Mouse (Mus musculus) kidney, postnatal 0 days (tissue): Measurements from ENCODE around the gene Gm20388. TPM values are rescaled to one million over a fixed set of nuclear protein-coding genes. Genes with fewer than 3 reads are reported as not detected.
"Not testable (repeated sequence)": the region's sequence is repeated elsewhere in the genome, so short reads cannot be mapped to it uniquely, and the experiment has no call there.

ENCODE experiments used
- ATAC-seq: fragments of 200-750 bp; cut with Nextera tagmentation; replicated peaks from 2 replicates; pipeline ENCODE4 v1.8.0; 2017; ENCODE audit warnings: low read depth, moderate number of reproducible peaks, moderate TSS enrichment, moderate library complexity; ENCODE audit not compliant: low FRiP score
- DNase-seq: peaks from one replicate; pipeline ENCODE4 v3.0.0-alpha.2; 2016; ENCODE audit warnings: low spot score
- H3K27ac ChIP-seq: fragments of 300-500 bp; sonication (generic); 2 replicates; pipeline ENCODE4 v1.5.1; 2014; ENCODE audit warnings: mild to moderate bottlenecking
- H3K27me3 ChIP-seq: fragments of 300-500 bp; sonication (generic); 2 replicates; pipeline ENCODE4 v1.6.1; 2014; ENCODE audit warnings: low read length, mixed read lengths; ENCODE audit not compliant: insufficient read depth
- H3K36me3 ChIP-seq: fragments of 300-500 bp; sonication (generic); 2 replicates; pipeline ENCODE4 v1.6.1; 2014; ENCODE audit warnings: low read length, mixed read lengths; ENCODE audit not compliant: insufficient read depth
- H3K4me1 ChIP-seq: fragments of 300-500 bp; sonication (generic); replicated peaks from 2 replicates; pipeline ENCODE4 v1.6.1; 2014; ENCODE audit warnings: antibody characterized with exemption, low read length, mixed read lengths; ENCODE audit not compliant: insufficient read depth
- H3K4me2 ChIP-seq: fragments of 300-500 bp; sonication (generic); 2 replicates; pipeline ENCODE4 v1.6.1; 2014; ENCODE audit warnings: mild to moderate bottlenecking, low read length, moderate library complexity, mixed read lengths
- H3K4me3 ChIP-seq: fragments of 300-500 bp; sonication (generic); replicated peaks from 2 replicates; pipeline ENCODE4 v1.5.1; 2014; ENCODE audit warnings: low read depth, low read length
- H3K9ac ChIP-seq: fragments of 300-500 bp; sonication (generic); 2 replicates; pipeline ENCODE4 v1.6.1; 2014; ENCODE audit warnings: low read depth, low read length
- H3K9me3 ChIP-seq: fragments of 300-500 bp; sonication (generic); replicated peaks from 2 replicates; pipeline ENCODE4 v1.6.1; 2016; ENCODE audit warnings: low read length, inconsistent platforms, mixed read lengths
- CTCF ChIP-seq: IDR thresholded peaks from 2 replicates; pipeline ENCODE4 v1.5.1; 2016; ENCODE audit warnings: antibody characterized with exemption, low read depth, mild to moderate bottlenecking, moderate library complexity
- WGBS: fragments of 180-500 bp; shearing (Covaris S2); extraction: QIAGEN DNeasy Blood & Tissue Kit; methylation state at CpG from one replicate; pipeline ENCODE4 v1.1.7; 2014; 5-methylcytosine and 5-hydroxymethylcytosine counted together
- polyA plus RNA-seq: library from polyadenylated mRNA; unstranded; fragments of >200 nt; fragmentation: Nextera tagmentation; extraction: Ambion mirVana; gene quantifications from 2 replicates; pipeline ENCODE4 v1.2.1, GENCODE M21; 2015

The Gm20388 gene
- polyA plus RNA-seq, 1 experiment from 2014 or later: not detected

DNA sequence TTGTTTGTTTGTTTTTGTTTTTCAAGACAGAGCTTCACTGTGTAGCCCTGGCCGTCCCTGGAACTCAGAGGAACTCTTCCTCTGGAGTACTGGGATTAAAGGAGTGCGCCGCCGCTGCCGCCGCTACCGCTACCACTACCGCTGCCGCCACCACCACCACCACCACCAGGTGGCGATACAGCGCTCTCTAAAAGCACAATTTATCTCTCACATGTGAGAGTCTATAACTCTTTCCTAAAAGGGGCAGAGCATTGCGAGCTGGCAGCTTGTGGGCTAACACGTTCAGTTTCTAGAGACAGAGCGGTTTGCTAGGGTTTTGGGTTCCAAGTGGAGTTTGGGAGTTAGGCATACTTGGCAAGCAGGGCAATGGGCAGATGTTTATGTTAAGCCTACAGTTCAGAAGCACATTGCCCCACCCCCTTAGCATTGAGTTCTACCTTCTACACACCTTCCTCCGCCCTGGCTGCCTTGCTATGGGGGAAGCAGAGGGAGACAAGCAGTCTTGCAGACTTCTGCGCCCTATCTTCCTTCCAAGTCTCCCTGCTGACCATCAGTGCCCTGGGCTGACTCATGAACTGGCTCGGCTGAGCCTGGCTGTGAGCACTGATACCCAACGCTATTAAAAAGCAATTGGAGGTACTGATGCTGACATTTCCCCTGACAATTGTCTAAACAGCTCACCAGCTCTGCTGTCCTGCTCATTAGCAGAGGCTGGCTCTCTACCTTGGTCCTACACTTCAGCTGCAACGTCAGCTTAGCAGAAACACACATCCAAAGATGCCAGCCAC lies 3718.5 kb downstream of the Gm20388 start:
- Histone ChIP-seq H3K9ac (no peak overlapping the region), H3K27ac (no peak overlapping the region), H3K4me1 (0 out of 2 replicates have a peak, but pooled peaks cover 6% of the 10 kb centered on the region), H3K4me2 (peak overlapping the region; percentile 65), H3K9me3 (no peaks in the 10 kb centered on the region), H3K27me3 (0 out of 2 replicates have a peak, but pooled peaks cover 3% of the 10 kb centered on the region), H3K36me3 (no peaks in the 10 kb centered on the region), H3K4me3 (peak overlapping the region; percentile 31)
- 8% methylated on average over 19 of the region's 19 CpGs for WGBS
- TF ChIP-seq CTCF: peak; percentile 87
- DNase-seq (peak; percentile 90), ATAC-seq (no peak)

- Histone ChIP-seq H3K4me3 (no peak overlapping the region), H3K36me3 (no peaks in the 10 kb centered on the region)
- TF ChIP-seq CTCF: no peak
Measured at GRCm38 (mm10) chr8:123630058-123630457, 3719.4 kb downstream of the Gm20388 start.

GRCm38 (mm10) chr8:123630841-123631251 lies 3720.2 kb downstream of the Gm20388 start:
- DNase-seq: peak; percentile 54
- ATAC-seq: no peak
- H3K27ac ChIP-seq: no peak overlapping the region
- H3K4me3 ChIP-seq: no peak overlapping the region
- TF ChIP-seq CTCF: no peak
- H3K36me3 ChIP-seq: no peaks in the 10 kb centered on the region
- WGBS: 23% methylated on average over 12 of the region's 12 CpGs
- peak overlapping the region; percentile 38 for H3K4me2 ChIP-seq
- H3K9ac ChIP-seq: no peak overlapping the region
- H3K27me3 ChIP-seq: 0 out of 2 replicates have a peak, but pooled peaks cover 3% of the 10 kb centered on the region
- H3K4me1 ChIP-seq: 0 out of 2 replicates have a peak, but pooled peaks cover 6% of the 10 kb centered on the region
- H3K9me3 ChIP-seq: no peaks in the 10 kb centered on the region

More at GRCm38 (mm10) chr8:123630058-123630457, 3719.4 kb downstream of the Gm20388 start:
- Histone ChIP-seq H3K27ac (no peak overlapping the region), H3K9me3 (no peaks in the 10 kb centered on the region), H3K4me2 (peak overlapping the region; percentile 38; the same call in 1 of the 2 replicates), H3K4me1 (0 out of 2 replicates have a peak, but pooled peaks cover 6% of the 10 kb centered on the region), H3K27me3 (0 out of 2 replicates have a peak, but pooled peaks cover 3% of the 10 kb centered on the region), H3K9ac (no peak overlapping the region)
- no peak for ATAC-seq
- WGBS: 29% methylated on average over 10 of the region's 10 CpGs
- DNase-seq: no peak

DNA sequence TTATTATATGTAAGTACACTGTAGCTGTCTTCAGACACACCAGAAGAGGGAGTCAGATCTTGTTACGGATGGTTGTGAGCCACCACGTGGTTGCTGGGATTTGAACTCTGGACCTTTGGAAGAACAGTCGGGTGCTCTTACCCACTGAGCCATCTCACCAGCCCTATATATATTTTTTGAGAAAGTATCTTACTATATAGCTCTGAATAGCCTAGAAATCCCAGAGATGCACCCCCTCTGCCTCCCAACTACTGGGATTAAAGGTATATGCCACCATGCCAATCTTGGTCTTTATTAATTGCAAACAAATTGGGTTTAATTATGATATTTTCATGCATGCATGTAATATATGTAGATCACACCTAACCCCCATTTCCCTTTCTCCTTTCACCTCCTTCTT lies 3721.1 kb downstream of the Gm20388 start:
- H3K4me3 ChIP-seq, ATAC-seq, H3K27me3 ChIP-seq, H3K9ac ChIP-seq, DNase-seq, H3K4me2 ChIP-seq, H3K27ac ChIP-seq, H3K4me1 ChIP-seq, H3K9me3 ChIP-seq, H3K36me3 ChIP-seq: not testable (repeated sequence)
- WGBS: 54% methylated on average over 3 of the region's 3 CpGs

DNA sequence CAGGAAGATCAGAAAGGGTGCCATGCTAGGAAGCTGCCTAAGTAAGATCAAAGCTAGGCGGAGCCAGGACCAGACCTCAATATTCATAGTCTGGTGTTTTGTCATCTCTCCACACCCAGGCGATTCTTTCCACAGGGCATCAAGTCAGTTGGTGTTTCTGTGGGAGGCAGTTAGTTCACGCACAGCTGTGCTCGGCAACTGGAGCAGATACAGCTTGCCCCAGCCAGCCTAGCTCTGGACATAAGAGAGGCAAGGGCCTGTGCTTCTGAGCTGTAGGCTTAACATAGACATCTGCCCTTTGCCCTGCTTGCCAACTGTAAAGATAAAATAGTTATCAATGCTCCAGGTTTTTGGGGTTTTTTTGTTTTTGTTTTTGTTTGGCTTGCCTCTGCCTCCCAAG lies 3721.6 kb downstream of the Gm20388 start:
- 69% methylated on average over 4 of the region's 4 CpGs for WGBS
- no peaks in the 10 kb centered on the region for H3K36me3 ChIP-seq
- H3K9ac ChIP-seq: no peak overlapping the region
- H3K4me1 ChIP-seq: 0 out of 2 replicates have a peak, but pooled peaks cover 6% of the 10 kb centered on the region
- DNase-seq (no peak), ATAC-seq (no peak)
- no peak overlapping the region for H3K27ac ChIP-seq
- TF ChIP-seq CTCF: no peak
- no peaks in the 10 kb centered on the region for H3K9me3 ChIP-seq
- H3K4me3 ChIP-seq: no peak overlapping the region
- H3K27me3 ChIP-seq: 0 out of 2 replicates have a peak, but pooled peaks cover 3% of the 10 kb centered on the region
- no peak overlapping the region for H3K4me2 ChIP-seq

DNA sequence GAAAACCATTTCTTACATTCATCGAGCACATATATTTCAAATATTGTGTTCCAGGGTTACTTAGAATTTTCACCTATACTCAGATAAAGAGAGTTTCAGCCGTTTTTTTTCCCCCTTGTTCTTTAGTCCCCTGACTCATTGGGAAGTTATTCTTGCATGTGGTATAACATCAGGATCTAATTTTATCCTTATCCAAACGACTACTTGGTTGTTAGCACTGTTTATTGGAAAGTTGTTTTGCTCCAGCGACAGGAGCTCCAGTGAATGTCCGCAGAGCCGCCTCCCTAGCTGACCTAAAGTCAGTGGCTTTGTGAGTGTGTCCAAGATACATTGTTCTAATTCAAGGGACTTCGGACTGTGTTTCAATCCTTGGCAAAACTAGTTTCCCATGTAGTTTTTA lies 3723.2 kb downstream of the Gm20388 start:
- no peak for DNase-seq
- WGBS: 53% methylated on average over 7 of the region's 7 CpGs

More for the DNA sequence above, 3723.2 kb downstream of the Gm20388 start:
- Histone ChIP-seq H3K4me2 (no peak overlapping the region), H3K4me1 (0 out of 2 replicates have a peak, but pooled peaks cover 6% of the 10 kb centered on the region), H3K27ac (no peak overlapping the region), H3K9me3 (no peaks in the 10 kb centered on the region), H3K36me3 (no peaks in the 10 kb centered on the region), H3K4me3 (no peak overlapping the region), H3K27me3 (no peaks in the 10 kb centered on the region), H3K9ac (no peak overlapping the region)
- no peak for ATAC-seq
- no peak for TF ChIP-seq CTCF
